Mouse (Mus musculus) myocyte (in vitro differentiated cells): Measurements from ENCODE around the gene Prdm1.

Source experiments
- E2F4 ChIP-seq: IDR thresholded peaks from one replicate; pipeline ENCODE4 v1.6.1; 2011; ENCODE audit warnings: mild to moderate bottlenecking, control low read depth, moderate library complexity; ENCODE audit not compliant: insufficient read depth
- POLR2A ChIP-seq: IDR thresholded peaks from one replicate; pipeline ENCODE4 v1.6.1; 2011; ENCODE audit warnings: low read depth, mild to moderate bottlenecking, control low read depth, moderate library complexity; ENCODE audit not compliant: insufficient read length
- POLR2AphosphoS2 ChIP-seq: IDR thresholded peaks from one replicate; pipeline ENCODE4 v1.6.1; 2011; ENCODE audit warnings: low read depth, control low read depth; ENCODE audit not compliant: insufficient read length
- TCF12 ChIP-seq: IDR thresholded peaks from one replicate; pipeline ENCODE4 v1.6.1; 2011; ENCODE audit warnings: mild to moderate bottlenecking, control low read depth; ENCODE audit not compliant: poor library complexity, insufficient read depth, severe bottlenecking

GRCm38 (mm10) chr10:44565971-44566370 is 37.7 kb upstream of the Prdm1 start:
- TF ChIP-seq TCF12 (no peak), POLR2AphosphoS2 (no peak), POLR2A (no peak), E2F4 (no peak)
